Mouse (Mus musculus) spleen, embryonic (tissue): ENCODE measurements around the gene Pik3cg.
"Not testable (repeated sequence)": the region's sequence is repeated elsewhere in the genome, so short reads cannot be mapped to it uniquely, and the experiment has no call there.

Experiments used
- CTCF ChIA-PET: fragments of 350-600 bp; sonication (Branson Sonifier 250); formaldehyde crosslinking; loops from one replicate; lab custom pipeline; 2022; lab: Charles Lee

Pik3cg gene

DNA sequence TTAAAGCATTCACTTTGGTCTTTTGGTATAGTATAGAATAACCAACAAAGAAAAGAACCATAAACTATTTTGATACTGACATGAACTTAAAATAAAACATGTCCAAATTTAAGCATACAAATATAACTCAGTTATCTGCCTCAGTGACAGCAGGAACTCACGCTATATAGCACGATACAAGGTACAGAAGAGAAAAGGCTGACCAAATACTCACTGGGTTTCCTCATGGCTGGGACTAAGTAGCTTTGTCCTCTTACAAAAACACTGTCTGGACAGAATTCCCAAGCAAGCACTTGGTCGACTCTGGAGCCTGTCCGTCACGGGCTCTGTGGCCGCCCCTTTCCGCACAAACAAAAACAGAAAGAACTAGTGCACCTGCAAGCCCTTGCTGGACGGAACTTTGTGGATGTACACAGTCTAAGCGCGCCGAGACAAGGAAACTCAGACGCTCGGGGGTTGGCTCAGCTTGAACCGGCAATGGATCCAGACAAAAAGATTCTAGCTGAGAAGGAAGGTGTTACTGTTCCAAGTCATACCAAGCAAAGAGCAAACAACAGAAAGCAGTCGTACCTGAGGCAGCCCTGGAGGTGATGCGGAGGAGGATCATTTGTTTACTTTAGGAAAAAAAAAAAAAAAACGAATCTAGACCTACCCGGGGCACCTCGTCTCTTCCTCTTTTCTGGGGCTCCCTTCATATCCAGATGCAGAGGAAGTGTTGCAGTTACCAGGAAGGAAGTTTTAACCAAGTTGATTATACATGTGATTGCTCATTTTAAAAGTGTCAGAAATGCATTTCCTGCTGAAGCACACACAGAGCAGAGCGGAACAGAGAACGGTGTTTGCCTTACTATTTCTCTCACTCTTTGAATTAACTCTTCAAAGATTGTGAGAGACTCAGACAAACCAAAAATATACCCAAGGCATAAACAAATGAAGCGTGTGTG is at the start of gene Pik3cg:
Pik3cg (minus strand) TSS at position 712 of the 944 bp plus-strand sequence.
- CTCF ChIA-PET = interaction anchor here (0.6 kb wide), 1 partner anchor 38 kb away, joined by 3 read pairs; no protein-coding TSS in a partner anchor

DNA sequence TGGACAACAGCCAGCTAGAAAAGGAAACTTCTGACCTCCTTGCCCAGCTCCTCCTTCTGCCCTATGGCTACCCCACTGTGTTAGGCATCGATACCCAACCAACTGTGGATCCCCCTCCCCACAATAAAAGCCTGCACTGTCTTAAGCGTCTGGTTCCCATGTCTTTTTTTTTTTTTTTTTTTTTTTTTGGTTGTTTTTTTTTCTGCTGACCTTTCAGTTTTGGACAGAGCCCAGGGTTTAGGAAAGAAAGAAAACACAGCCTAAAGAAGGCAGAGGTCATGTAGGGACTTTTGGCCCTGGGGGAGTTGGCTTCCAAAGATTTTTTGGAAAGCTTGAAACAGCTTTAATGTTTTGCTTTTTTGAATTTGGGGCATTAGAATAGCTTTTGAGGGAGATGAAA is 40.0 kb upstream of the Pik3cg start:
- CTCF ChIA-PET = interaction anchor here (0.7 kb wide), 1 partner anchor 50 kb away, joined by 11 read pairs; no protein-coding TSS in a partner anchor

DNA sequence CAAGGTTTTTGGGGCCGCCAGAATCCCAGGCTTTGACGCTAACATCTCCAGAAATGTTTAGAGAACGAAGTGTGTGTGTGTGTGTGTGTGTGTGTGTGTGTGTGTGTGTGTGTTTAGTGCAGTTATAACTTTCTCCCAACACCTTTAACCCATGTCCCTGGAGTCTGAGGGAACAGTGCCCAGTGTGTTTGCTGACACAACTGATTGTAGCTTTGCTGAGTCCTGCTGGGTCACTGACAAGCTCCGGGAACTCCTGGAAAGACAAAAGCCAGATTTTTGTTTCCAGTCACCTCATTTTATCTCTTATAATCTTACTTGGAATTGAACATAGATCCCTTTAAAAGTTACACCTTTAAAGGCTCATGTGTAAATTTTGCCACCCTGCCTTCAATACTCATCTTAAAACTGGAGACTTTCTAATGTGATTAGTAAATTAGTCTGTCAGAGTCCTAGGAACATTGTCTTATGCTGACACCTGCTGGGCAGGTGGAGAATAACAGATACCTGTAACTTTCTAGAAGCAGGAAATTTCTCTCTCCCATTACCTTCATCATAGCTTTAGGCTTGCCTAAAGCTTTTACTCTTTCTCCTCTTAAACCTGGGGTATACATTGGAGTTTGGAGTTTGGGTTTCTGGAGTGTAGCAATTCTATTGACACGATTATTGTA is 37.2 kb upstream of the Pik3cg start:
- CTCF ChIA-PET = interaction anchor here (0.7 to 1.8 kb wide), 2 partner anchors 37 to 275 kb away, joined by 3 to 4 read pairs; no protein-coding TSS in a partner anchor

DNA sequence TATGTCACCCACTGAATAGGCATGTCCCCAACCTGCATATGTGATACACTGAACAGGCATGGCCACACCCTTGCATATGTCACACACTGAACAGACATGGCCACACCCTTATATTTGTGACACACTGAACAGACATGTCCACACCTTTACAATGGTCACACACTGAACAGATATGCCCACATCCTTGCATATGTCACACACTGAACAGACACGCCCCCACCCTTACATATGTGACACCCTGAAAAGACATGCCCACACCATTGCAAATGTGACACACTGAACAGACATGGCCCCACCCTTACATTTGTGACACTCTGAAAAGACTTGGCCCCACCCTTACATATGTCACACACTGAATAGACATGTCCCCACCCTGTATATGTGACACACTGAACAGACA is 35.1 kb upstream of the Pik3cg start:
- CTCF ChIA-PET = no interaction called here

DNA sequence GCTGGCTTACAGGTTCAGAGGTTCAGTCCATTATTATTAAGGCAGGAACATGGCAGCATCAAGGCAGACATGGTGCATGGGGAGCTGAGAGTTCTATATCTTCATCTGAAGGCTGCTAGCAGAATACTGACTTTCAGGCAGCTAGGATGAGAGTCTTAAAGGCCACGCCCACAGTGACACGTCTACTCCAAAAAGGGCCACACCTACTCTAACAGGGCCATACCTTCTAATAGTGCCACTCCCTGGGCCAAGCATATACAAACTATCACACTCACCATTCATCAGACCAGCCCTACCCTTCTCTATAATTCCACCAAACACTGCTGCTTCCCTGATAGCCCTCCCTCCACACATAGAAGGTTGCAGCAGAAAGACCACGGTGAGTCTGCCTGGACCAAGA is 30.7 kb upstream of the Pik3cg start:
- CTCF ChIA-PET = not testable (repeated sequence)

DNA sequence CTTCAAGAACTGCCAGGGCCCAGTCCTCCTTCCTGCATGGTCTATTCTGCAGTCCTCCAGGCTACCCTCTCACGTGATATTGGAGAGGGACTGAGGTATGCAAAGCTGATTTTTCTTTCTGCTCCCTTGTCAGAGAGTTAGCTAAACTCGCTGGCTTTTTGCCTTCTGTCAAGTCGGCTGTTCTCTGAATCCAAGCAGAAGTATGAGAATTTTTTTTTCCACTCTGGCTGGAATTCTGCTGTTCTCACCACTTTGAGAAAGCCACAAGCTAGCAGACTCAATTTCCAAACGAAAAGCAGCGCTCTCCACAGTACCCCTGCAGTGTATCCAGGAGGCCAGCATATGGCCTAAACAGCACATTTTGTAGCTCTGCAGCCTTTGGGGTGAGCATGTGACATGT is 30.0 kb upstream of the Pik3cg start:
- CTCF ChIA-PET = no interaction called here

DNA sequence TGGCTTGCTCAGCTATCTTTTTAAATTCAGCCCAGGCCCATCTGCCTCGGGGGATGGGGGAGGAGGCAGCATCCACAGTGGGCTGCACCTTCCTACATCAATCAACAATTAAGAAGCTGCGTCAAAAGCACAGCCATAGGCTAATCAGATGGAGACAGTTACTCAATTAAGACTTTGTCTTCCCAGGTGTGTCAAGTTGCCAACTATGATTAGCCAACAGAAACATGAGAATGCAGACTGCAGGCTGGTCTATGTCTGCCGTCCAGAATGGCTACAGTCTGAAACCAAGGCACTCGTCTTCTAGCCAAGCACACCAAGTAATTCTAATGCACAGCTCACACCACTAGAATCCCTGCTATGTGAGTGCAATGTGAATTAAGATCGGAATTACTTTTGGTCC is 29.4 kb upstream of the Pik3cg start:
- CTCF ChIA-PET = interaction anchor here (0.6 kb wide), 1 partner anchor 285 kb away, joined by 4 read pairs; no protein-coding TSS in a partner anchor

DNA sequence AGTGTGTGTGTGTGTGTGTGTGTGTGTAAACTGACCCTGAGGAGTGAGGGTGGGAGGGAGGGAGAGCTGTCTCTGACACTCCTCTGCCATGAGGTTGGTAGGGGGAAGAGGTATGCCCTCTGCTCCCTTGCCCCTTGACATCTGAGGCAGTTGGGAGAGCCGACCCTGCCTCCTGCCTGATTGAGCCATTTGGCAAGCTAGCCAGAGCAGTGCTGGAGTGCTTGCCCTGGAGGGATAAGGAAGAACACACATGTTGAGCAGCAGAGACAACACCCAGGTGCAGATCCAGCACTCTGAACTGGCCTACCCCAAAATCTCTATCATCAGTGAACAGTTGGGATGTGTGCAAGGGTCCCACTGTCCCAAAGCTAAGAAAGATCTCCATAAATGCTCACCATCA is 28.7 kb upstream of the Pik3cg start:
- CTCF ChIA-PET = no interaction called here

DNA sequence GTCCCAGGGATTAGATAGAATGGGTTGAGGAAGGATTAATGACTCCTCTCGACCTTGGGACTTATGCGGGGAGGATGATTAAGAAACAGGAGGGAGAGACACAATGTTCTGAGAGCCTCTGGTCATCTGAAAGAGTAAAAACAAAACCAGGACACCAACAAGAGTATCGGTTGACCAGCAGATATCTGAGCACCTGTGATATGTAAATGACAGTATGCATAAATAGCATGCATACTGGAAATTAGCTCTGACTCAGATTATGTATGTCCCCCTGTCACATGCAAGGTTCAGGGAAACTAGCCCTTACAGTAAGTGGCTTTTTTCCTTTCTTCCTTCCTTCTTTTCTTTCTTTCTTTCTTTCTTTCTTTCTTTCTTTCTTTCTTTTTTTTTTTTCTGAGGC is 28.0 kb upstream of the Pik3cg start:
- CTCF ChIA-PET = no interaction called here

DNA sequence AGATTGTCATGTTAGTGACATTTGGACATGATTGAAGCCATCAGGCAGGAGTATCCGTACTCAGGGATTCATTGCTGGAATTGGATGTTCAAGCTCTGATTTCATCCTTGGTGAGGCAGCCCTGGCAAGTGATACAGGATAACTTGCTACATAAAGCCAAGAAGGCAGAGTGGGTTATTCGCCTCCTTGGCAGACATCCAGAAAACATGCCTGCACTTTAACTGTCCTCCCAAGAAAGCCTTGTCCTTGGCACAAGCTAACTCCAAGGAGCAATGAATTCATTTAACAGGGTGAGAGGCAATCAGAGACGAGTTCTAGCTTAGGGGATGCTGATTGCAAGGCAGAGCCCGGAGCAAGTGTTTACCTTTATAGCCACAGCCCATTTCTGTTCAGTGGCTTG is 25.4 kb upstream of the Pik3cg start:
- CTCF ChIA-PET = no interaction called here

DNA sequence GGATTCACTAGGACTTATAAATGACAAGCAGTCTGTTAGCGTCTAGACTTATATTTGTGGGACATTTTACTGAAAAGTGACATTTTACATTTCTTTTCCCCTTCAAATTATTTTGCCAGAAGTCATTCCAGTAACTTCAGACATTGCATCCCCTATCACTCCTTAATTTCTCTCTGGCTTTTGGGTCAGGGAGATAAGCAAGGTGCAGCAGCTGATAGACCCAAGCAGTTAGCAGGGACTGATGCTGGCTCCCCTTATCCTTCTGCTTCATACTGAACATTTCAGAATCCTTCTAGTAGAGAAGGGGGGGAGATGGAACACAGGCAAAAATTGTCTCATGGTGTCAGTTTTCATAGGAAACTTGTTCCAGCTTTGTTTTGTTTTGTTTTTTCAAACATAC is 22.9 kb upstream of the Pik3cg start:
- CTCF ChIA-PET = no interaction called here

DNA sequence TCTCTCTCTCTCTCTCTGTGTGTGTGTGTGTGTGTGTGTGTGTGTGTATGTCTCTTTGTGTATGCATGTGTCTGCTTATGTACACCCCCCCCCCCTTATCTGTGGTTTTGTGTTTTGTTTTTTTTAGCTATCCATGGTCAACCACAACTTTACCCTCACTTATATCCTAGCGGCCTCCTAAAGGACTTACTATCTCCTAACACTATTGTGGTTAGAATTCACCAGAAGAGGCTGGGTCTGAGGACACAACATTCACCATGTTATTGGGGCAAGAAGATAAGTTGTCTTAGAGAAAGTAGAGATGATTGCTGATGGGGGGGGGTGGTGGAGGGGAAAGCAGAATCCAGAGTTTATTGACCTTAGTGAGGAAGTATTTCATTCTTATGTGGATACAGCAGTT is 15.2 kb upstream of the Pik3cg start:
- CTCF ChIA-PET = interaction anchor here (0.6 kb wide), 1 partner anchor 271 kb away, joined by 4 read pairs; no protein-coding TSS in a partner anchor

DNA sequence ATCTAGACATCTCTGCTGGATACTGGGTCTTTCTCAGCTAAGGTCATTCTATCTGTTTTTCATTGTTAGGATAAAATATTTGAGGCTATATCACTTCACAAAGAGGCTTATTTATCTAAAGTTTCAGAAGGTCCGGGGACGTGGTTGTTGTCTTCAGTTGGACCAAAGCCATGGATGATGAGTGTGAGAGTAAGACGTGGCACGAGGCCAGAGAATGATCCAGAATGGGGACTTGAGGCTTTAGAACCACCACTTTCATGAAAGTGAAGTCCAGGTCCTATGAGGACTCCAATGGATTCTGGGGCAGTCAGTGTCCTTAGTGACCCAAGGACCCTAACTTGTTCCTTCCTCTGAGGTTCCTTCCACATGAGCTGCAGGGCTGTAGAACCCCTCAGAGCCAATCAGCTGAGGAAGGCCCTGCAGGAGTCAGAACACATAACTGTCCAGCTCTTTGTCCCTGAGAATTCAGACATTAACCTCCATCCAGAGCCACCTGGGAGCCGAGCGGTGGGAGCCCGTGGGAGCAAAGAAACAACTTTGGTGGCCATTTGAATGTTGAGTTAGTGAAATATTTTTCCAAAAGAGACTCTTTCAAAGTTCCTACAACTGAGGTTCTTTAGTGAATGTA is 14.4 kb upstream of the Pik3cg start:
- CTCF ChIA-PET = no interaction called here

DNA sequence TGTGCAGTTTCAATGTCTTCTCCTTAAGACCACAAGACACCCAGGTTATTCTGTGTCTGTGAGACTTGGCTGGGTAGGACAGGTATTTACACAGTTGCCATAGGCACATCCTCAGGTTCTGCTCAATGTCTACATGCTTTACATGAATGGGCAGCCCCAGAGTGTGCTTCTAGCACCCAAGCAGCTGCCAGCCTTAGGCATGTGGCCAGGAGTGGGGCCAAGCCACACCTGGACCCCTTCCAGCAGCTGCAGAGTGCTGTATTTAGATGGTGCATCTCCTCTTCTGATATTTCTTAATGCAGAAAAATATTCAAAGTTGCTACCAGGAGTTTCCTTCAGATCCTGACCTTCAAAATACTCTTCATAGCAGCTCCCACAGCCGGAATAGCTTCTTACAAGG is 11.9 kb upstream of the Pik3cg start:
- CTCF ChIA-PET = no interaction called here

DNA sequence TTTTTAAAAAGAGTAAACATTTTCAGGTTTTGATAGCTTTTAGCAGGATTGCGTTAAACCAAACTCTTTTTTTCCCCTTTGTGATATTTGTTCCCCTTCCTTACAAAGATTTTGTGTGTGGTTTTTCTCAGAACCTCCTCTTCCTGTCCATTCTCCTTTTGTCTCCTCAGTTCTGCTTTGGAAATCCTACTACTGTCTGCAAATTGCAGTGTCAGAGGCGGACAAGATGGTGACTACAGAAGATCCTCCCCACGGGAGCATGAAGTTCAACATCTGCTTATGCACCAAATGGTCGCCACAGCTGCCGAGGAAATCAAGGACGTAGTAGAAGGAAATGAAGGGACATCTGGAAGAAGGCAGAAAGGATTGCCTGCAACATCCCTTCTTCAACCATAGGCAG is 6.7 kb upstream of the Pik3cg start:
- CTCF ChIA-PET = no interaction called here

DNA sequence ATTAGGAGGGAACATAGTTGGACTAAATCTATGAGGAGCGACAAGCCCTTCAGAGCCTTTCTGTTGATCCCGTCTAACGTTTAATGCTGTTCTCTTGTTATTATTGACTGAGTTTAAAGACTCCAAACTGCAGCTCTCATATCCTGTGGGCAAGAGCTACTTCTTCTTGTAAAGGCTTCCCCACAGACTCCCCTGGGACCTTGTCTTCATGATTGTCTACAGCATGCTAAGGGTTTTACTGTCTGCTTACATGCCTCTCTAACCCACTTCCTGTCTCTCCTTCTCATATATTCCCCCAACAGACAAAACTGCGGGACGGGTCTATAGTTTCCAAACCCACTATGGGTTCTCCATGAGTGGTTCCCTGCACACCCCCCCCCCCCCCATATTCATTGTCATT is 4.2 kb upstream of the Pik3cg start:
- CTCF ChIA-PET = no interaction called here

DNA sequence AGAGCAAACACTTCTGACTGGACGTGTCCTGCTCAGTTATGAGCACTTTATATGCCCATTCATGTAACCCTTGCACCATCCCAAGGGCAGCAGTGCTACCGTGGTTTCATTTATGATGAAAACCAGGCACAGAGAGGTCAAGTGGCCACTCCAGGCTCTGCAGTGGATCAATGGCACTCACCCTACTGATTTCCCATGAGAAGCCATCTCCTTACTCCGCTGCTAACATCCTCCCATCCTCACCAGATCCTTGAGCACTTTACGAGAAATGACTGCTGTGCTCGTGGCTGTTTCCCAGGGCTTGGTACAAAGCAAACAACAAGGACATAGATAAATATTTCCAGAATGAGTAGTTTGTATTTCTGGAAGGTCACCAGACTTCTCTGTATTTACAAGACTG is 3.7 kb upstream of the Pik3cg start:
- CTCF ChIA-PET = no interaction called here

DNA sequence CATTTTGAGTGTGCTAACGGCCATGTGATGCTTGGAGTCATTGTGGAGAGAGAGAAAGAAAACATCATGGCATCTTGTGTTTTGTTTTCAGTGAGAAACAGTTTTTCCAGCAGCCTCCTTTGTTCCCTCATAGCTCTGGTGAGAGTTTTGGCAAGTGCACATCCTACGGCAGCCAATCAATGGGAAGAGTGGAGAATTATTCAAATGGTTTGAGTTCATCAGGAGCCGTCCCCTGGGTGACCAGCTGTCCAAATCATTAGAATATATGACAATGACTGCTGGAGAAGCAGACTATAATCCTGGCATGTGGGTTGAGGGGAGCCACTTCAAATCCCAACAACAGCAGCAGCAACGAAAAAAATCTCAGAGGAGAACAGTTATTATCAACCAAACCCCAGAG is 2.8 kb upstream of the Pik3cg start:
- CTCF ChIA-PET = no interaction called here

DNA sequence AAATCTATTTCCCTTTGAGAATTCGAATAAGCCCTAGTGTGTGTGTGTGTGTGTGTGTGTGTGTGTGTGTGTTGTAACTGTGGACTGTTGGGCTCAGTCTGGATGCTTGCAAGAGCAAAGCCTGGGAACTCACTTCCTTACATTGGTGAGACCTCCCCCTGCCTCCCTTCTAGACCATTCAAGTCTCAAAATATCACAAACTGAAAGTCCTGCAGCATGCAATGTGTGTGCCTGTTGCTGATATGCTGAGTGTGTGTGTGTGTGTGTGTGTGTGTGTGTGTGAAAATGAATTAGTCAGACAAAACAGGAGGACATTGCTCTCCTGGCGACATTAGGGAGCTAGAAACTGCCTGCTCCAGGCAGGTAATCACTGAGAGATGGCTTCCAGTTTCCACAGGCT is 492 bp upstream of the Pik3cg start:
- CTCF ChIA-PET = interaction anchor here (0.6 kb wide), 1 partner anchor 37 kb away, joined by 3 read pairs; no protein-coding TSS in a partner anchor

DNA sequence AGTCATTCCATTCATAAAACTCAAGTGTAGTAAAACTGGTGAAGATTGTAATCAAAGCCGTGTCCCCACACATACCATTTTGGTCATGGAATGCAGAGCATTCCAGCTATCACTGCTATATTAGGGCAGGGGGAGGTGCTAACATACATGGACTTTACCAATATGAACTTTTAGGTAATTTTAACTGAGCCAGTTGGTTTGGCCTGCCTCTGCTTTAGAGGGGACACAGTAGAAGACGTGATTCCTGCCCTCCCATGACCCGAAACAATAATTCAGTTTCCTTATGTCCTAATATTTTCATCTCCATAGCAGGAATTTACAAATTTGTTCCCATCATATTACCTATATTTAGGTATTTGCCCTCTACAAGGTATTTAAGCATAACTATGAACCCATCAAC is 1.3 kb downstream of the Pik3cg start:
- CTCF ChIA-PET = no interaction called here

DNA sequence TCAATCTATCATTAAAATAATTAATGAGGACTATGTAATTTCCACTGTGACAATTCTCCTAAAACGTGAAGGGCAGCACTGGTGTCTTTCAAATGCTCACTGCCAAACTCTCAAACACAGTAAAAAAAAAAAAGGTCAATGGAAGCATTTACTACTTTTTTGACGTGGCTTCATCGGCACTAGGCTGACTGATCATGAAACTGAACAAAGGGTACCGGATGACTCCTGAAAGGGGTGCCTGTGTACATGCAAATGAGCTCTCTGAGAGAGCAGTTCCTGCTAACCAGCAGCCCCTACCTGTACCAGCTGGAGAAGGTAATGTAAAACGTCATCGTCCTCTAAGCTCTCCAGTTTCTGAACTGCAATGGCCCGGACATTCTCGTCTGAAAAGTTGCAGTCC is 4.8 kb downstream of the Pik3cg start:
- CTCF ChIA-PET = interaction anchor here (0.5 to 0.9 kb wide), 2 partner anchors 14 to 233 kb away, joined by 3 read pairs; no protein-coding TSS in a partner anchor

DNA sequence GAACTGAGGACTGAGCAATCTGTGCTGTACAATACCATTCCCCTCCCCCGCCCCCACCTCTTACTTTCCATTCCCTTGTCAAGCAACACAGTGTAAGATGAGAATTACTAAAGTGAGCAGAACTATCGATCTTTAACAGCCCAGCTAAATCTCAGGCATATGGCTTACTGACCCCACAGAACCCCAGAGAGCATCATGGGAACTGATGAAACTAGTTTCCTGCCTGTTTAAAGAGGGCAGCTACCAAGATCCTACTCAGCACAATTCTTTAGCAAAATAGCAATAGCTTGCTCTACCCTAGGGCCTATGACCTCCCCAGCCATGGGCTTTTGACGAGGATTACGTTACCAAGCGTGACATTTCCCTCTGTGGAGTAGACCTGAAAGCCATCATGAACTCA is 5.9 kb downstream of the Pik3cg start:
- CTCF ChIA-PET = interaction anchor here (0.6 kb wide), 1 partner anchor 12 kb away, joined by 4 read pairs; no protein-coding TSS in a partner anchor
